Mouse (Mus musculus) spleen, adult 12 weeks (tissue): ENCODE results near the gene Aamp.
"Not testable (repeated sequence)": the region's sequence is repeated elsewhere in the genome, so short reads cannot be mapped to it uniquely, and the experiment has no call there.

Source experiments
- DNase-seq: peaks from one replicate; pipeline ENCODE4 v3.0.0; 2022; ENCODE audit warnings: low spot score

Gene Aamp

GRCm38 (mm10) chr1:74284543-74285160 is at the start of gene Aamp, which contains the start of gene Pnkd:
Gene Aamp (minus strand): TSS chr1:74284738.
Gene Pnkd (plus strand): TSS chr1:74284930.
- DNase-seq, result peak; percentile 100

- no peak for DNase-seq
These were observed 48.4 kb upstream of the Aamp start for GRCm38 (mm10) chr1:74332930-74333329.

GRCm38 (mm10) chr1:74332241-74332763 is 47.8 kb upstream of the Aamp start:
- DNase-seq, result peak; percentile 86

- no peak for DNase-seq
These were observed 46.6 kb upstream of the Aamp start for GRCm38 (mm10) chr1:74331046-74331681.

- no peak for DNase-seq
These were observed 45.4 kb upstream of the Aamp start for GRCm38 (mm10) chr1:74329899-74330431.

GRCm38 (mm10) chr1:74326916-74327315 is 42.4 kb upstream of the Aamp start:
- not testable (repeated sequence) for DNase-seq

- DNase-seq, result no peak
These were observed 36.9 kb upstream of the Aamp start for GRCm38 (mm10) chr1:74321396-74321795.

GRCm38 (mm10) chr1:74318711-74319110 is 34.2 kb upstream of the Aamp start:
- DNase-seq, result no peak

- DNase-seq, result no peak
These were observed 31.7 kb upstream of the Aamp start for GRCm38 (mm10) chr1:74316114-74316827.

- no peak for DNase-seq
These were observed 30.3 kb upstream of the Aamp start for GRCm38 (mm10) chr1:74314796-74315195.

GRCm38 (mm10) chr1:74313049-74313692 is 28.6 kb upstream of the Aamp start:
- DNase-seq, result no peak

- no peak for DNase-seq
These were observed 25.2 kb upstream of the Aamp start for GRCm38 (mm10) chr1:74309767-74310166.

GRCm38 (mm10) chr1:74308001-74308964 is 23.7 kb upstream of the Aamp start:
- DNase-seq, result no peak

GRCm38 (mm10) chr1:74307146-74307545 is 22.6 kb upstream of the Aamp start:
- DNase-seq, result no peak

GRCm38 (mm10) chr1:74305522-74305921 is 21.0 kb upstream of the Aamp start, which contains the start of gene Tmbim1:
Gene Tmbim1 (minus strand): TSS chr1:74305622.
- no peak for DNase-seq

- DNase-seq, result no peak
These were observed 20.4 kb upstream of the Aamp start for GRCm38 (mm10) chr1:74304946-74305345.

- DNase-seq, result no peak
These were observed 19.8 kb upstream of the Aamp start for GRCm38 (mm10) chr1:74304339-74304790.

- DNase-seq, result peak; percentile 50
These were observed 19.2 kb upstream of the Aamp start for GRCm38 (mm10) chr1:74303509-74304338.

GRCm38 (mm10) chr1:74302835-74303234 is 18.3 kb upstream of the Aamp start:
- DNase-seq, result no peak

GRCm38 (mm10) chr1:74302229-74302628 is 17.7 kb upstream of the Aamp start:
- DNase-seq, result no peak
